Mouse (Mus musculus): Measurements from ENCODE around the gene Gm21961. TPM values are rescaled to one million over a fixed set of nuclear protein-coding genes. Genes with fewer than 3 reads are reported as not detected.

Gene Gm21961
- polyA plus RNA-seq, 1 experiment = not detected

- no peaks in the 10 kb centered on the region for H3K36me3 ChIP-seq (ENCODE audit: control insufficient read depth, insufficient read depth, low read length)
- TF ChIP-seq CTCF (IDR thresholded peaks at IDR 0.05; ENCODE audit: extremely low read depth, insufficient read depth, insufficient read length, insufficient replicate concordance) (no peak), POLR2A (IDR thresholded peaks at IDR 0.05; ENCODE audit: low read depth, low read length) (no peak)
- no peaks in the 10 kb centered on the region for H3K4me1 ChIP-seq (ENCODE audit: control insufficient read depth, insufficient read depth, insufficient read length)
- no peak overlapping the region for H3K27ac ChIP-seq (ENCODE audit: insufficient read depth, low read length)
- H3K4me3 ChIP-seq (ENCODE audit: extremely low read depth, insufficient read depth, insufficient read length) = no peak overlapping the region
- no peak for DNase-seq (ENCODE audit: low read depth in 1 of 2, low spot score in 2 of 2)
- no peaks in the 10 kb centered on the region for H3K27me3 ChIP-seq (ENCODE audit: control insufficient read depth, insufficient read depth, low read length)
- 89% methylated on average over 7 of the region's 7 CpGs for WGBS
Observed at GRCm38 (mm10) chr15:64976044-64976805, 38.5 kb downstream of the Gm21961 start.

Other genes starting within 250 kb of the Gm21961 start
- gene Gm21798, start 197.2 kb downstream of the Gm21961 start, polyA plus RNA-seq (2012; rRNA removed) = not detected in 2 replicates

Measured in spleen, adult 2 months (tissue).